Mouse (Mus musculus): ENCODE data around the gene Jak1. TPM values are rescaled to one million over a fixed set of nuclear protein-coding genes. Genes with fewer than 3 reads are reported as not detected.

Gene Jak1
- polyA plus RNA-seq, 1 experiment from 2014 or later, result 68.0 TPM

DNA sequence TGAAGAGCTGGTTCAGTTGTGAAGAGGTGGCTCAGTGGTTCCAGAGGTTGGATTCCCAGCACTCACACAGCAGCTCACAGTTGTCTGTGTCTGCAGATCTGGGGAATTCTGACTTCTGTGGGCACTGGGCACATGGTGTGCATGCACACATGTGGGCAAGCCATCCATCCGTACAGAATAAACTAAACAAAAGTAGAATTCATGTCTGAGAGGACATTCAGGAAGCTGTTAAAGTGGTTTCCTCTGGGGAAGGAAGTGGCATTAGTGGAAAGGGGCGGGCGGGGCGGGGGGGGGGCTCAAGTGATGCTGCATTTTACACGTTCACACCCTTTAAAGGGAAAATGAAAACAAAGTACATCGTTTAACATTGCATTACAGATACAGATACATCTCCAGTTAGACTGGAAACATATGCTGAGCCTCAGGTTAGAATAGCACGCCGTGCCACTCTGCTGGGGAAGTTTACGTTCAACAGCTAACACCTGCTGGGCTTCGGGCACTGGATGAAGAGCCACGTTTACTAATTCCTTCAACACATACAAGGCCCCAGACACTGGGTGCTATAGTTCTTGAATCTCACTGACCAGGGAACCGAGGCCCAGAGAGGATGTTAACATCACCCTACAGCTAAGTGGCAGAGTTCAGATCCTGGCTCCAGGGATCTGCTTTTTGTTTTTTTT lies 33.4 kb upstream of the Jak1 start:
- ATAC-seq (ENCODE audit: low FRiP score) (no peak), DNase-seq (ENCODE audit: low spot score) (no peak)
- no peak overlapping the region for H3K4me2 ChIP-seq (replicated peaks; ENCODE audit: low read depth, low read length)
- H3K9me3 ChIP-seq (ENCODE audit: control insufficient read depth, low read length), result no peaks in the 10 kb centered on the region
- no peaks in the 10 kb centered on the region for H3K36me3 ChIP-seq (ENCODE audit: control insufficient read depth, insufficient read depth, low read length)
- peaks cover 3% of the 10 kb centered on the region; the same call in 1 of the 2 replicates for H3K27me3 ChIP-seq (ENCODE audit: control insufficient read depth, insufficient read depth, low read length)
- H3K9ac ChIP-seq (ENCODE audit: low read depth, low read length), result no peak overlapping the region
- no peak overlapping the region for H3K27ac ChIP-seq (ENCODE audit: low read depth, low read length)
- 80% methylated on average over 12 of the region's 12 CpGs for WGBS
- H3K4me3 ChIP-seq (ENCODE audit: low read depth, low read length), result no peak overlapping the region
- no peaks in the 10 kb centered on the region for H3K4me1 ChIP-seq (replicated peaks; ENCODE audit: control insufficient read depth, insufficient read depth, low read length)

- Histone ChIP-seq H3K27me3 (ENCODE audit: control insufficient read depth, insufficient read depth, low read length) (peaks cover 15% of the 10 kb centered on the region), H3K9me3 (ENCODE audit: control insufficient read depth, low read length) (no peaks in the 10 kb centered on the region), H3K4me1 (replicated peaks; ENCODE audit: control insufficient read depth, insufficient read depth, low read length) (no peaks in the 10 kb centered on the region; the same call in 1 of the 2 replicates), H3K9ac (ENCODE audit: low read depth, low read length) (no peak overlapping the region), H3K36me3 (ENCODE audit: control insufficient read depth, insufficient read depth, low read length) (no peaks in the 10 kb centered on the region), H3K4me3 (ENCODE audit: low read depth, low read length) (no peak overlapping the region), H3K27ac (ENCODE audit: low read depth, low read length) (no peak overlapping the region), H3K4me2 (replicated peaks; ENCODE audit: low read depth, low read length) (no peak overlapping the region)
- no peak for DNase-seq (ENCODE audit: low spot score)
- 79% methylated on average over 7 of the region's 7 CpGs for WGBS
- ATAC-seq (ENCODE audit: low FRiP score), result no peak
Measured at GRCm38 (mm10) chr4:101296836-101297235, 31.8 kb upstream of the Jak1 start.

- no peak for DNase-seq (ENCODE audit: low spot score)
- Histone ChIP-seq H3K27me3 (ENCODE audit: control insufficient read depth, insufficient read depth, low read length) (peaks cover 18% of the 10 kb centered on the region), H3K4me1 (replicated peaks; ENCODE audit: control insufficient read depth, insufficient read depth, low read length) (no peaks in the 10 kb centered on the region; the same call in 1 of the 2 replicates), H3K9ac (ENCODE audit: low read depth, low read length) (no peak overlapping the region), H3K4me2 (replicated peaks; ENCODE audit: low read depth, low read length) (no peak overlapping the region), H3K9me3 (ENCODE audit: control insufficient read depth, low read length) (no peaks in the 10 kb centered on the region), H3K27ac (ENCODE audit: low read depth, low read length) (no peak overlapping the region), H3K36me3 (ENCODE audit: control insufficient read depth, insufficient read depth, low read length) (no peaks in the 10 kb centered on the region), H3K4me3 (ENCODE audit: low read depth, low read length) (no peak overlapping the region)
- no peak for ATAC-seq (ENCODE audit: low FRiP score)
- WGBS, result 83% methylated on average over 3 of the region's 3 CpGs
Measured at GRCm38 (mm10) chr4:101295788-101296187, 30.7 kb upstream of the Jak1 start.

DNA sequence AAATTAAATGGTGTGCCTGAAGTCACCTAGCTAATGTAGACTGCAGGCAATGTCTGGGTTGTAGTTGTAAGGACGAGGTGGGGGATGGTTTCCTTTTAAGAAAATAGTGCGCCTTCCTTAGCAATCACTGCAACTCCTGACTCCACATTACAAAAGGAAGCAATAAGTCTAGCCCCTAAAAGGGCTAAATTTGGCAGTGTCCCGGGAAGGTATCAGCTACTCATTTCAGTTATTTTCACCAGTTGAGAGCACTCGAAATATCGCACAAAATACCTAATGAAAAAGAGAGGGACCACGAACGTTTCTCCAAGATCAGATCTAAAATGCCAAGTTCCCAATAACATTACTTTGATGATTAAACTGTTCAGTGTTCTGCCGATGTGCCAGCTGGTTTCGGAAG lies 28.6 kb upstream of the Jak1 start:
- no peaks in the 10 kb centered on the region for H3K36me3 ChIP-seq (ENCODE audit: control insufficient read depth, insufficient read depth, low read length)
- no peak for ATAC-seq (ENCODE audit: low FRiP score)
- H3K4me1 ChIP-seq (replicated peaks; ENCODE audit: control insufficient read depth, insufficient read depth, low read length), result no peaks in the 10 kb centered on the region; the same call in 1 of the 2 replicates
- H3K4me3 ChIP-seq (ENCODE audit: low read depth, low read length), result no peak overlapping the region
- H3K9me3 ChIP-seq (ENCODE audit: control insufficient read depth, low read length), result no peaks in the 10 kb centered on the region
- no peak overlapping the region for H3K9ac ChIP-seq (ENCODE audit: low read depth, low read length)
- DNase-seq (ENCODE audit: low spot score), result no peak
- peak overlapping the region; percentile 87; the same call in 1 of the 2 replicates for H3K4me2 ChIP-seq (replicated peaks; ENCODE audit: low read depth, low read length)
- H3K27ac ChIP-seq (ENCODE audit: low read depth, low read length), result no peak overlapping the region
- WGBS, result 47% methylated on average over 9 of the region's 9 CpGs
- H3K27me3 ChIP-seq (ENCODE audit: control insufficient read depth, insufficient read depth, low read length), result peaks cover 18% of the 10 kb centered on the region

DNA sequence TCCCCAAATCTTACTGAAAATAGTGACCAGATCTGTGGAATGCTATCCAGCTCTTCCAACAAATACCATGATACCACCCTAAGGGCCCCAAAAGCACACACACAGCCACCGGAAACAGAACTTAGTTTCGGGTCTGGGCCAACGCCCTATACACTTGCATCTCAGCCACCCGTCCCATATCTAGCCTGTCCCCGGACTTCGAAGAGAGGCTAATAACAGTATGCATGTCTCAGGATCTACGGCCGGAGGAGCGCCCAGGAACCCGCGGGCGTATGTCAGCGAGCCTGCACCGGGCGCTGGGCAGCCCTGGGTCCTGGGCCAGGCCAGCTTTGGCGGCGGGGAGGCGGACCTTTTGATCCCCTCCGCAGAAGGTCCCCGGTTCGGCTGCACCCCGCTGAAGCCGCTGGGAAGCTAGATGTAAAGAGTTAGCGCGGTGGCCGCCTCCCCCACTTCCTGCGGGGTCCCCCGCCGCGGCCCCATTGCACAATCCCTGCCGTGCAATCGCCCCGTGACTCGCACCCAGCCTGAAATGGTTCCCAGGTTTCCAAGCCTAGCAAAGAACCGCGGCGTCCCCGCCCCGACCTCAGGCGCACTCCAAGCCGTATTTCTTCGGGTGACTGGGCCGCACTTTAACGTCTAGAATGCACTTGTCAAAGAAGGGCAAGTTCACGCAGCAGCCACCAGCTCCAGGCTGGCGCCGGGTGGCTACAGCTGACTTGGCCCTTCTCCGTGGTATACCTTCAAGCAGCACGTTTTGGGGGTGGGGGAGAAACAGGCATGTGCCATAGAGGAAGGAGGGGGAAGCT lies 27.9 kb upstream of the Jak1 start:
- peak; percentile 51; the same call in 1 of the 2 replicates for ATAC-seq (ENCODE audit: low FRiP score)
- Histone ChIP-seq H3K27me3 (ENCODE audit: control insufficient read depth, insufficient read depth, low read length) (peaks cover 18% of the 10 kb centered on the region), H3K4me2 (replicated peaks; ENCODE audit: low read depth, low read length) (peak overlapping the region; percentile 87), H3K4me3 (ENCODE audit: low read depth, low read length) (peak overlapping the region; percentile 40), H3K27ac (ENCODE audit: low read depth, low read length) (no peak overlapping the region), H3K36me3 (ENCODE audit: control insufficient read depth, insufficient read depth, low read length) (no peaks in the 10 kb centered on the region), H3K4me1 (replicated peaks; ENCODE audit: control insufficient read depth, insufficient read depth, low read length) (no peaks in the 10 kb centered on the region; the same call in 1 of the 2 replicates), H3K9me3 (ENCODE audit: control insufficient read depth, low read length) (no peaks in the 10 kb centered on the region), H3K9ac (ENCODE audit: low read depth, low read length) (no peak overlapping the region)
- WGBS, result under 1% methylated on average over 48 of the region's 49 CpGs
- DNase-seq (ENCODE audit: low spot score), result peak; percentile 65

DNA sequence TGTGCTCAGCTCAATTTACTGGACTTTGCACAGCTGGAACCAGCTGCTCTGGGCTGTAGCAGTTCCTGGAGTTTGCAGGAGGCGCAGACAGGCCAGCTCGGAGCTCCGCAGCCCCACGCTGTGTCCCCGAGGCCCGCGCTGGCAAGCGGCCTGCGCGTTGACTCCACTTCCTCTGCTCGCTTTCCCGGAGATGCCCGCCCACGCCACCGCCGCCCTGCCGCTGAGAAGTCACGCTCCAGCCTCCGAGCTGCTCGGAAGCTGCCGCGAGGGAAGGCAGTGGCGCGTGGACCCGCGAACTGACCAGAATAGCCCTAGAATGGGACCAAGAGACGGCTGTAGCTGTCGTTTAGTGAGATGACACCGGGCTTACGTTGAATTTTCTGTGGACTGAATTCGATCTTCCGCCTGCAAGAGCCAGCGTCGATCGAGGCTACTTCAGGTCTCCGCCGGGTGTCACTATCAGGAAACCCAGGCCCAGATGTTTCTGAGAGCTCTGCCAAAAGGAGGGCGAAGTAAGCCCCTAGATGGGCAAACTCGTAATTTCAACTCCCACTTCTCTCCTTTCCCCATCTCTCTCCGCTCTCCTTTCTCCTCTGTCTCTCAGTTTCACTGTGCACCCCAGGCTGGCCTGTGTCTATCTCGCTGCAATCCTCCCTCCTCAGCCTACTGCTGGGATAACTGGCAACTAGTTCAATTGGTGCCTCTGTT lies 27.1 kb upstream of the Jak1 start:
- 0 out of 2 replicates have a peak overlapping the region, but pooled peaks have one; percentile 4 for H3K9ac ChIP-seq (ENCODE audit: low read depth, low read length)
- H3K27ac ChIP-seq (ENCODE audit: low read depth, low read length), result no peak overlapping the region
- WGBS, result under 1% methylated on average over 41 of the region's 41 CpGs
- H3K4me2 ChIP-seq (replicated peaks; ENCODE audit: low read depth, low read length), result peak overlapping the region; percentile 87
- no peaks in the 10 kb centered on the region for H3K9me3 ChIP-seq (ENCODE audit: control insufficient read depth, low read length)
- DNase-seq (ENCODE audit: low spot score) (peak; percentile 53), ATAC-seq (ENCODE audit: low FRiP score) (peak; percentile 60; the same call in 1 of the 2 replicates)
- no peaks in the 10 kb centered on the region; the same call in 1 of the 2 replicates for H3K4me1 ChIP-seq (replicated peaks; ENCODE audit: control insufficient read depth, insufficient read depth, low read length)
- peak overlapping the region; percentile 40 for H3K4me3 ChIP-seq (ENCODE audit: low read depth, low read length)
- H3K27me3 ChIP-seq (ENCODE audit: control insufficient read depth, insufficient read depth, low read length), result peaks cover 18% of the 10 kb centered on the region
- no peaks in the 10 kb centered on the region for H3K36me3 ChIP-seq (ENCODE audit: control insufficient read depth, insufficient read depth, low read length)

DNA sequence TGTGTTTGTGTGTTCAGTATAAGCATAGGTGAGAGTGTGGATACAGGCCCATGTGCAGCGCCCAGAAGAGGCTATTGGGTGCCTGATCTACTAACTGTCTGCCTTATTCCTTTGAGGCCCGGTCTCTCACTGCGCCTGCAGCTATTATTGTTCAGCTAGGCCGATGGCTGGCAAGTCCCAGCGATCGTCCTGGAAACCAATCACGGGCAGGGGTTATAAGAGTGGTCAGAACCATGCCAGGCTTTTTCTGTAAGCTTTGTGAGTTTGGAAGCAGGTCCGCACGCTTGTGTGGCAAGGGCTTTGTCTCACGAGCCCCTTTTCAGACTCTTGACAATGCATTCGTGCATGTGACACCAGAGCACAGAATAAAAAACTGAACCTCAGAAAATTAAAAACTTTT lies 23.2 kb upstream of the Jak1 start:
- no peak overlapping the region for H3K9ac ChIP-seq (ENCODE audit: low read depth, low read length)
- ATAC-seq (ENCODE audit: low FRiP score), result no peak
- no peak overlapping the region for H3K27ac ChIP-seq (ENCODE audit: low read depth, low read length)
- H3K9me3 ChIP-seq (ENCODE audit: control insufficient read depth, low read length), result no peaks in the 10 kb centered on the region
- no peak overlapping the region for H3K4me3 ChIP-seq (ENCODE audit: low read depth, low read length)
- H3K4me1 ChIP-seq (replicated peaks; ENCODE audit: control insufficient read depth, insufficient read depth, low read length), result no peaks in the 10 kb centered on the region; the same call in 1 of the 2 replicates
- no peak for DNase-seq (ENCODE audit: low spot score)
- H3K4me2 ChIP-seq (replicated peaks; ENCODE audit: low read depth, low read length), result no peak overlapping the region
- H3K36me3 ChIP-seq (ENCODE audit: control insufficient read depth, insufficient read depth, low read length), result no peaks in the 10 kb centered on the region
- WGBS, result 47% methylated on average over 11 of the region's 11 CpGs
- H3K27me3 ChIP-seq (ENCODE audit: control insufficient read depth, insufficient read depth, low read length), result peaks cover 13% of the 10 kb centered on the region

DNA sequence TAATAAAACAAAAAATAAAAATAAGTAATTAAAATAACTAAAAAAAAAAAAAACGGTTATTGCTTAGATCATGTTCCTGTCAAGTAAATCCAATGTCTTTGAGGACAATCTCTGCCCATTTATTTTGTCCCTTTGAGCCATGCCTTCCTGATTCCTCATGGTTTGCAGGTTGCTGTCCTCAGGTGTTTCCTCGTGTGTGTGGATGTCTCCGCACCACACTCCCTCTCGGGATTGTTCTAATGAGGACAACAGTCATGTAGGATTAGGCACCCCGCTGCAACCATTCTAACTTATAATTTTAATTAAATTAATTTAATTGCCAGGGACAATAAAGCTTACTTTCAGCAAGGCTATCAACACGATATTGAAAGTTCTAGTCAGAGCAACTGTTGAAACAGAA lies 21.5 kb upstream of the Jak1 start:
- 87% methylated on average over 6 of the region's 6 CpGs for WGBS
- Histone ChIP-seq H3K4me1 (replicated peaks; ENCODE audit: control insufficient read depth, insufficient read depth, low read length) (no peaks in the 10 kb centered on the region), H3K9ac (ENCODE audit: low read depth, low read length) (no peak overlapping the region), H3K4me3 (ENCODE audit: low read depth, low read length) (no peak overlapping the region), H3K27ac (ENCODE audit: low read depth, low read length) (no peak overlapping the region), H3K4me2 (replicated peaks; ENCODE audit: low read depth, low read length) (no peak overlapping the region), H3K36me3 (ENCODE audit: control insufficient read depth, insufficient read depth, low read length) (no peaks in the 10 kb centered on the region), H3K9me3 (ENCODE audit: control insufficient read depth, low read length) (no peaks in the 10 kb centered on the region), H3K27me3 (ENCODE audit: control insufficient read depth, insufficient read depth, low read length) (peaks cover 2% of the 10 kb centered on the region)
- ATAC-seq (ENCODE audit: low FRiP score), result no peak
- DNase-seq (ENCODE audit: low spot score), result no peak

All from hindbrain, embryonic 11.5 days (tissue).